Mouse (Mus musculus): Measurements from ENCODE around the gene Sumo1.
A peak's percentile ranks its signal among the peaks of the same experiment; 100 is the strongest.
"Not testable (repeated sequence)": the region's sequence is repeated elsewhere in the genome, so short reads cannot be mapped to it uniquely, and the experiment has no call there.

Gene Sumo1

GRCm38 (mm10) chr1:59636349-59636748 lies 34.3 kb downstream of the Sumo1 start:
- DNase-seq (ENCODE audit: low read depth, low spot score): no peak

DNA sequence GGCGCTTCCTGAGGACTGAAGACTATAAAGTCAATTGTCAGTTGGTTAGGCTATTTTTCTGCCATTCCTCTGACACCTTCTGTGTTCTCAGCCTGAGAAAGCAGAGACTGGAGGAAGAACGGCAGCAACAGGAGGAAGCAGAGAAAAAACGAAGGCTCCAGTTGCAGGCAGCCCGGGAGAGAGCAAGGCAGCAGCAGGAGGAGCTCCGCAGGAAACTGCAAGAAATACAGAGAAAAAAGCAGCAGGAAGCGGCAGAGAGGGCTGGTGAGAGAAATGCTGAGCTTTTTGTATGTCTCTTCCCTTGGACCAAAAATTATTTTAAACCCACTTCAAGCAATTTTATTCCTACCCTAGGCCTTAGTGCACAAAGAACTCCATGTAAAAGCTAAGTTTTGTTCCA lies 37.6 kb downstream of the Sumo1 start:
- no peak for DNase-seq (ENCODE audit: low read depth, low spot score)

- DNase-seq (ENCODE audit: low read depth, low spot score): no peak
Observed at GRCm38 (mm10) chr1:59631986-59632659, 38.5 kb downstream of the Sumo1 start.

DNA sequence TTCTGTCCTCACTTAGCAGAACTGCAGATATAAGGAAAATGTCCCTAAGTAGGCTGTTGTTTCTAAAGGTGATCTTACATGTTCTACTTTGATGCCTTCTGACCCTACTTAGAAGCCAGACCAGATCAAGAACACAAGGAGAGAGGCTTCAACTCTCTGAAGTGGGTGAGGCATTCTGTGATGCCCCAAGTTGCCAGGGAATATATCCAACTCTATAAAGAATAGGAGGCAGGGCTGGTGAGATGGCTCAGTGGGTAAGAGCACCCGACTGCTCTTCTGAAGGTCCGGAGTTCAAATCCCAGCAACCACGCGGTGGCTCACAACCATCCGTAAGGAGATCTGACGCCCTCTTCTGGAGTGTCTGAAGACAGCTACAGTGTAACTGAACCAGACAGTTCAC lies 40.3 kb downstream of the Sumo1 start:
- not testable (repeated sequence) for DNase-seq (ENCODE audit: low read depth, low spot score)

GRCm38 (mm10) chr1:59629194-59629593 lies 41.4 kb downstream of the Sumo1 start:
- DNase-seq (ENCODE audit: low read depth, low spot score): peak; percentile 33

- DNase-seq (ENCODE audit: low read depth, low spot score): no peak
Observed at GRCm38 (mm10) chr1:59625410-59625809, 45.2 kb downstream of the Sumo1 start.

DNA sequence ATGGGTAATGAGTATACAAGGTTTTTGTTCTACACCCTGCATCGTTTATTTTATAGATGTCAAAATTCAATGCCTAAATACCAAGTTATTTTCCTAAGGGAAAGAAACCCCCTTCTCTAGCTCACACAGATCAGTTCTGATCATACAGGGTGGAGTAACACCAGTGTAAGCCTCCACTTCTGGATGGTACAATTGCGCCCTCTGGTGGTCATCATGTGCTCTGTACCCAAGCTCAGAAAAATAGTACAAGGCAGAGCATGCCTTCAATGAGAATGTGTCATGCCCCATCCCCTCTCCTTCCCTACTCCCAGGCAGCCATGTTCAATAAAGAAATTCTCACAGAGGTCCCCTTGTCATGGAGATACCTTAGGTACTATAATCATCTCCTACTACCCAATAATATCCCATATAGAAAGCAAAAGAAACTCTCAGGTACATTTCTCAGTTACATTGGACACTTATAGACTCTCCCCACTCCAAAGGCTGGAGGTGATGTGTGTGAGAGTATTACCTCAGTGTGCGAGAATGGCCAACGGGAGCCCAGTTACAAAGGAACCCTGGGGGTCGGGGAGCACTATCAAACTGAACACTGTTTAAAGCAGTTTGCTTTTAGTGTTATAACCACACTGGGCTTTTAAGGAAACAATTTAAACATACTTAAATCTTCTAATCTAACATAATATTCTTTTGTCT lies 47.2 kb downstream of the Sumo1 start:
- DNase-seq (ENCODE audit: low read depth, low spot score): peak; percentile 87

GRCm38 (mm10) chr1:59619201-59619600 lies 51.4 kb downstream of the Sumo1 start:
- DNase-seq (ENCODE audit: low read depth, low spot score): no peak

GRCm38 (mm10) chr1:59615021-59615420 lies 55.6 kb downstream of the Sumo1 start:
- no peak for DNase-seq (ENCODE audit: low read depth, low spot score)

GRCm38 (mm10) chr1:59613795-59614194 lies 56.8 kb downstream of the Sumo1 start:
- peak; percentile 95 for DNase-seq (ENCODE audit: low read depth, low spot score)

- peak; percentile 81 for DNase-seq (ENCODE audit: low read depth, low spot score)
Observed at GRCm38 (mm10) chr1:59610929-59611328, 59.7 kb downstream of the Sumo1 start.

DNA sequence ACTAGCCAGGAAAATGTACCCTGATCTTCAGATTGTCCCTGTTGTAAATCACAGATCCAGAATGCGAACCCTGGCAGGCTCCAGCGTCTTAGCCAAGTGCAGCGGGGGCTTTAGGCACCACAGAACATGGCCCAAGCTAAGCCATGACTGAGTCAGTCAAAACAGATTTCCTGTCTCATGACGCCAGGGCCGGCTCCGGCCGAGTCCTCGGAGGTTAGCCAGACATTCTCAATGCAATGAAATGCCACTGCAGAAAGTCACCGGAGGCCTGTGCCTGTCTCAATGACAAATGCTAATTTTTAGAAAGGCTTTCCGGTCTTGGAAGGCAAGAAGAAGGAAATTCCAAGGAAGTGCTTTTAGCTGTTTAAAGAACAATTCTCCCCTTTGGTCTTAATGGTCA lies 60.7 kb downstream of the Sumo1 start:
- peak; percentile 40 for DNase-seq (ENCODE audit: low read depth, low spot score)

- peak; percentile 87 for DNase-seq (ENCODE audit: low read depth, low spot score)
Observed at GRCm38 (mm10) chr1:59609458-59609857, 61.2 kb downstream of the Sumo1 start.

- DNase-seq (ENCODE audit: low read depth, low spot score): peak; percentile 89
Observed at GRCm38 (mm10) chr1:59608920-59609319, 61.7 kb downstream of the Sumo1 start.

DNA sequence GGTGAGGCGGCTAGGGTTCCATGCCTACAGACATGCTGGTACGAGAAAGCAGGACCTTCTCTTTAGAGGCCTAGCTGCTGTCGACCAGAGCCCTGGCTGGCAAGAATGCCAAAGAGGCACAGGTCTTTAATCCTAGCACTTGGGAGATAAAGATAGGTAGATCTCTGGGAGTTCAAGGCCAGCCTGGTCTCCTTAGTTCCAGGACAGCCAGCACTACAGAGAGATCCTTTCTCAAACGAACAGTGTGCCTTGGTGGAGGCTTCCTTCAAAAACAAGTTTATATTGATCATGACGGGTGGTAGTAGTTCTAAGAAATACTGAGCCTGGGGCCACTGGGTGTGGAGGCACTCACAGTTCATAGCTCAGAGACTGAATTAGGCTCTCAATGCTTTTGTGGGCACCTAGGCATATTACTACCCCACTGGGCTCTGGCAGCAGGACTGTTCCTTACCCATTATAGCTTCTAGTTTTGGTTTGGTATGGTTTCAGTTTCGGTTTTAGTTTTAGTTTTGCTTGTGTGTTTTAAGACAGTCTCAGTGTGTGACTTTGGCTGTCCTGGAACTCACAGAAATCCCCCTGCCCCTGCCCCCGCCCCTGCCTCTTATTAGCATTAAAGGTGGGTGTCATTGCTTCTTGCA lies 62.4 kb downstream of the Sumo1 start:
- no peak for DNase-seq (ENCODE audit: low read depth, low spot score)

DNA sequence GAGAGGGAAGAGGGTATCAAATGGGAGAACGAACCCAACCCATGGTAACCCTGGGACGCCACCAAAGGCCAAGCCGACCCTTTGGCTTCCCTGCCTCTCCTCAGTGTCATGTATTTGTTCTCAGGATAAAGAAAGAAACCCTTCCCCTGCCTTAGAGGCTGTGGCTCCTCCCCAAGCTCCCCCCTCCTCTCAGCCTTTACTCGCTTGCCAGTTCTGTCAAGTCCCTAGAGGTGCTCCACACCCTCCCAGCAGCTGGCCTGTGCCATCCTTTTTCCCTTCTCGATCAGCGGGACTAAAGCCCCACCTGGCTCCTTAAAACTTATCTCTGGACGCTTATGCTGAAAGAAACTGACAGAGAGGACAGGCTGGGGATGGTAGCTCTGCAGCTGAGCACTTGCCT lies 63.6 kb downstream of the Sumo1 start:
- DNase-seq (ENCODE audit: low read depth, low spot score): peak; percentile 41

DNA sequence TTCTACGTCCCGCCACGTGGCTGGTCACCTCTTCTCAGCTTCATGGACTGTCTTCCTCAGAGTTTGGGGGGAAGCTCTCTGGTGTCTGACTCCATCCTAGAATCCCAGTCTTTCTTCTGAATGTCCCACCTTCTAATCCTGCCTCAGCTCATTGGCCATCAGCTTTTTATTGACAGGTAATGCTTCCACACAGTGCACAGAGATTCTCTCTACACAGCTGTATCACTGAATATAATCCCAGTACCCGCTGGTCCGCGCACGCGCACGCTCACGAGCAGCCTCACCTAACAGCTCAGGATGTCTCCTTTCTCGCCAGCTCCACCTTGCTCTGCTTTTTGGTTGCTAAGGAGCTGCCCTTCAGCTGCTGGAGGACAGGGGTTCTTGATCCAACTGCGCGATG lies 64.2 kb downstream of the Sumo1 start:
- DNase-seq (ENCODE audit: low read depth, low spot score): peak; percentile 87

DNA sequence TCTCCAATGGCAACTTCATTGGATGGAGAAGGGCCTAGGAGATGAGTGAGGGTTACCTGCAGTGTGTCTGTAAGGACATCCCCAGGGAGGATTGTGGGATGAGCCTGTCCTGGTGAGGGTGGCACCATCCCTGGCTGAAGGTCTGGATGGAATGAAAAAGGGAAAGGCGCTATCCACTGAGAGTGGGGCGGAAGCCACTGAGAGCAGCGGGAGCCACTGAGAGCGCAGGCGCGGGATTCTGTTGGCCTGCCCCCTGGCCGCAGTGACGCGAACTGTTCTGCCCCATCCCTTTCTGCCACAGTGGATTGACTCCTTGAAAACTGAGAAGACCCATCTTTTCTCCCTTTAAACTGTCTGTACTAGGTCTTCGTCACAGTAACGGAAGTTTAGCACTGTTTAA lies 66.7 kb downstream of the Sumo1 start:
- peak; percentile 81 for DNase-seq (ENCODE audit: low read depth, low spot score)

DNA sequence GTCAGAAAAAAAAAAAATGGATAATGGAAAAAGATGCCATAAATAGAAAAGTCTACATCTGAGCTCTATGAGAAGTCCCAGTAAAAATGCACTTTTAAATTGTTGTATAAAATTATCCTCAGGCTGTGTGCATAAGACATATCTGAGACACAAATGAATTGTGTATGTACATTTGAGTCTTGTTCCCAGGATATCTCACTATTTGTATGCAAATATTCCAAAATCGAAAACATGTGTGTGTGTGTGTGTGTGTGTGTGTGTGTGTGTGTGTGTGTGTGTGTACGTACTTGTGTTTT lies 67.3 kb downstream of the Sumo1 start:
- no peak for DNase-seq (ENCODE audit: low read depth, low spot score)

DNA sequence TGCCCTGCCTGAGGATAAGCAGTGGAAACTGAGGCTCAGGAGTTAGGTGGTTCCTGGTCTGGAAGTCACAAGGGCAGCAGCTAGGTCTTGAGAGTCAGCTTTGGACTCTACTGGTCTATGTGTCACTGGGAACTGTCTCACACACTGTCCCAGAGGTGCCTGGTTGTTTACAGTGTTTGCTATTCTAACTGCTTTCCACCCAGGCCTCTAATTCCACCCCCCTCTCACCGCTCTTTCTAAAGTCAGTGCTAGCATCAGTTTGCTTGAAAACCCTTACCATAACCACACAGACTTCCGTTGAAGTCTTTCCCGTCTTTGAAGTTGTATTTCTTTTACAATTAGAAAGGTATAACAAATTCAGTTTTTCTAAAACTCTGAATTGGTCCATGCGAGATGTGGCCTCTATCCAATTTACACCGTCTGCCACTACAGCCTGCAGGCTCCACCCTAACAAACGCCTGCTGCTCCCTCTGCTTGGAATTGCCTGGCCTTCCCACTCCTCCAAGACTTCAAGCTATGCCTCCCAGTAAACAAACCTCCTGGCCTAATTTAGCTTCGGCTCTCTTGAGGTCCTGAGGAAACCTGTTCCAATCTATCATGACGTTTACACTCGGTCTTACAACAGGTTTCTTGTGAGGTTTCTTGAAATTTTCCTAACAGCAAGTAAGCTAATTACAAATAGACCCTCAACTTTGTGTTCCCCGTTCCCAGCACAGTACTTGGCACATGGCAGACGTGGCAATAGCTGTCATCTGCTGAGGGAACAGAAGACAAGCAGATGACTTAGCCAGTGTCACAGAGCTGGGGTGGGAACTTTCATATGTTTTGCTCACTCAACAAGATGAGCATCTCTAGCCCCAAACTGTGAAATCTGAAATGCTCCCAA lies 67.9 kb downstream of the Sumo1 start:
- no peak for DNase-seq (ENCODE audit: low read depth, low spot score)

- no peak for DNase-seq (ENCODE audit: low read depth, low spot score)
Observed at GRCm38 (mm10) chr1:59595609-59596008, 75.0 kb downstream of the Sumo1 start.
